Mouse (Mus musculus): ENCODE data around the gene Bsnd. TPM values are rescaled to one million over a fixed set of nuclear protein-coding genes. Genes with fewer than 3 reads are reported as not detected.

The Bsnd gene
- polyA plus RNA-seq, 1 experiment: 3.7 TPM

- no peak for DNase-seq (ENCODE audit: low read depth)
Measured at GRCm38 (mm10) chr4:106483215-106483727, 8.8 kb downstream of the Bsnd start.

DNA sequence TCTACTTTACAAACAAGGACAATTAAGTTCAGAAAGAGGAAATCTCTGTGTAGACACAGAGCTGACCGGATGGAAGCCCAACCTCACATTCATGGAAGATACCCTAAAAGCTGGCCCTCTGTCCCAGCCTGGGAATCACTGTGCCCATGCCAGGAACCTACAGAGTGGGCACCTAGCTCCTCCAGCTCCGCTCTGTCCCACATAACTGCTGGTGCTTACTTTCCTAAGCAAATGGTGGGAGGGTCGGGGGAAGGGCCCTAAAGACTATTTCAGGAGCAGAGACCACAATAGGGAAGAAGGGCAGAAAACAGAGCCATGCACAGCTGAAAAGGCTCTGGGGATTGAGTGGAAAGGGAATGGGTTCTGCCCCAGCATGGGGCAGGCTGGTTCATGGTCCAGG lies 11.5 kb downstream of the Bsnd start:
- DNase-seq (ENCODE audit: low read depth): no peak

DNA sequence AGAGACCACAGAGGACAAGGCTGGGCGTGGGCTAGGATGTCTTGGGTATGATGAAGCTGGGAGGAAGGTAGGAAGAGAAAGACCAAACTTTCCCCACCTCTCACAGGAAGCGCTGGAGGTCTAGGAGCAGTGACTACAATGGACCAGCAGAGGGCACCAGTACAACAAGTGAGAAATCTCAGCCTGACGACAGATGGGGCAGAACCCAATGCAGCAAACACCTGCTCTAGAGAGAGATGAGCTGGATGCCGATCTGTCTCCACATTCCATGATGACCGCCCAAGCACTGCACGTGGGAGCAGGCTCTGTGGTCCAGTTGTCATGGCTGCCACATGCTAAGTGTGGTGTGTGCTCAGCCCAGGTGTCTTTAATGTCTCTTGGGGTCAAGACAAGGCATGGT lies 17.8 kb downstream of the Bsnd start:
- DNase-seq (ENCODE audit: low read depth): no peak

DNA sequence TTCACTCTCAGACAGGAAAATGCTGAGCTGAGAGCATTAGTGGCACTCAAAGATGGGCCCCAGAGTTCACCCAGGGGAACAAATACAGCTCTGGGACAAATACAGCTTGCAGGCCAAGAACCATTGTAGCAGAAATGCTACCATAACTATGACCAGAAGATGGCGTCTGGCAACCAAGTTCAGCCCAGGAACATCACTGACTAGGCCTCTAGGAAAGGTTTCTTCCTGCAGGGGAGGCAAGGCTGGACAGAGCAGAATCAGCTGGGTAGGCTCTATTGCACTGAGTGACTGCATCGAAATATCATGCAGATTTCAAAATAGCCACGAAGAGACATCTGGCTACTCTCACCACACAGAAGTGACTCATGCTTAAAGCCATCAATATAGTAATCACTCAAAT lies 19.7 kb downstream of the Bsnd start:
- peak; percentile 9 for DNase-seq (ENCODE audit: low read depth)

GRCm38 (mm10) chr4:106470921-106471320 lies 21.2 kb downstream of the Bsnd start:
- no peak for DNase-seq (ENCODE audit: low read depth)

GRCm38 (mm10) chr4:106467420-106468110 lies 24.5 kb downstream of the Bsnd start:
- no peak for DNase-seq (ENCODE audit: low read depth)

GRCm38 (mm10) chr4:106463174-106463801 lies 28.8 kb downstream of the Bsnd start:
- no peak for DNase-seq (ENCODE audit: low read depth)

GRCm38 (mm10) chr4:106462524-106462923 lies 29.6 kb downstream of the Bsnd start:
- no peak for DNase-seq (ENCODE audit: low read depth)

DNA sequence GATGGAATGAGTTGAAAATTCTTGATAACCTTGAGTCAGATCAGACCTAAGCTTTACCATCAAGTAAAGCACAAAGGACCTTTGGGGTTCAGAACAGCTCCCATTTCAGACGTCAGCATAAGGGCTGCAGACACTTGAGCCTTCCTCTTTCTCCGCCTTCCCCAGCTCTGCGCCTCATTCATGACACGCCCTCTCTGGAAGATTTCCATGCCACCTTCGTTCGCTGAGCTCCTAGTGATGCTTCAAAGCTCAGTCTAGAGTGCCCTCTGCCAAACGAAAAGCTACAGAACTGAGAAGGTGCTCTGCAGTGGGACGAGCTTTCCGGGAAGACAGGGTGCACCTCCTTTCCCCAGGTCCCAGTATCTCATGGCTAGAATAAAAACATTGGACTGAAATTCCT lies 30.1 kb downstream of the Bsnd start:
- DNase-seq (ENCODE audit: low read depth): no peak

DNA sequence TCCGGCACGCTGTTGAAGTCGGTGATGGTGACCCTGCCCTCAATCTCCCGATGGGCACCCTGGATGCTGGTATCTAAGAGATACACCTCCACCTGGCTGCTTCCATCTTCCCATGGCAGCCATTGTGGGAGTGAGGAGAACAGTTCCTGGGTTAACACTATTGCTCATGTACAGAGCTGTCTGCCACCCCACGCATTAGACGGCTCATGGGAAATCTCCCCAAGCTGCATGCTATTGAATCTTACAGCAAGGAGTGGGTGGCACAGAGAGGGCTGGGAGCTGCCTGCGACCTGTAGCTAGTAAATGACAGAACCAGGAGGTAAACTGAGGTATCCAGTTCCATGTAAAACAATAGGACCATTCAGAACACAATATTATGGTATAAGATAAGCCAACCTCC lies 37.5 kb downstream of the Bsnd start:
- DNase-seq (ENCODE audit: low read depth): no peak

- no peak for DNase-seq (ENCODE audit: low read depth)
Measured at GRCm38 (mm10) chr4:106453516-106453915, 38.6 kb downstream of the Bsnd start.

GRCm38 (mm10) chr4:106453108-106453507 lies 39.0 kb downstream of the Bsnd start:
- no peak for DNase-seq (ENCODE audit: low read depth)

GRCm38 (mm10) chr4:106452401-106452800 lies 39.7 kb downstream of the Bsnd start:
- no peak for DNase-seq (ENCODE audit: low read depth)

DNA sequence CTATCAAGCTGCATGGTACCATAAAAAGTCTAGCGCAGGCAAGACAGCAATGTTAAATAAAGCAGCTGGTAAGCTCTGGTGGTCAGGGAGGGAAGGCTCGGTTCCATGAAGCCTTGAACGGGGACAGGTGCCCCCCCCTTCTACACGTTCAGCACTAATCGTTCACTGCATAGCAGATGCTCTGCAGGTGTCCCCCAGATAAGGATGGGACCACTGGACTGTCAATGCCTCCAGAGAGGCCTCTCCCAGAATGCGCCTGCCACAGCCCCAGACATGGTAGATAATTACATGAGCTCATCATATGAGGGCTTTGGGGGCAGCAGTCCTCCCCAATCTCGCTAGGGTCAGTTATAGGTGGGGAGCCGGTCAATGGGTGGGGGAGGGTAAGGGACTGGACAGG lies 42.8 kb downstream of the Bsnd start:
- no peak for DNase-seq (ENCODE audit: low read depth)

GRCm38 (mm10) chr4:106443182-106443581 lies 48.9 kb downstream of the Bsnd start:
- DNase-seq (ENCODE audit: low read depth): no peak

DNA sequence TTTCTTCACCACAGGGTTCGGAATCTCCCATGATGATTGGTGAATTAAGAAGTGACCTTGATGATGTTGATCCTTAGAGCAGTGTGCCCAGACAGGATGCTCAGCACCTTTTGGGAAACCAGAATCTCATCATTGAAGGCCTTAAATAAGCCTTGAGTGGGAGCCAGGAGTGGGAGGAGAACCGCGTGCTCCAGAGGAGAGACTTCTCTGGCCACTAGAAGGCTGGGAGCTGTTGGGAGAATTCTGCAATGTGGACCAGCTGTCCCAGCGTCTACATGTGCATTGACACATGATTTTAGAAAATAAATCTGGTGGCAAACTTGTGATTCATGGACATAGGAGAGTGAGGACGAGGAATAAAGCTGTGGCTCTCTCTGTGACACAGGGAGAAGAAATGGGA lies 53.3 kb downstream of the Bsnd start:
- no peak for DNase-seq (ENCODE audit: low read depth)

DNA sequence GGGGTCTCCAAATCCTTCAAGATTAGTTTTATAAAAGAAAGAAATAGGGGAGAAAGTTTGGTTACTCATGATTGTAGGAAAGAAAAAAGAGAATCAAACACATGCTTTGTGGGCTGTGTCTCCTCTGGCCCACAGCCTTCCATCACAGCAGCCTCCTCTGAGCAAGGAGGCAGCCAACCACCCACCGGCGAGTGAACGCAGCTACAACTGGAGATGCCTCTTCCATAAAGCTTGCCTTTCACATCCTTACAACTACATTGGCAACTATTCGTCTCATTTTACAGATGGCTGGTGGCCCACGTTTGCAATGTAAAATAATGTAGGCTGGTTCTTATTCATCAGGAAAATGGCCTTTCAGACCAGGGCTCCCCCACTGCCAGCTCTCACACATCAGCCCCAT lies 54.9 kb downstream of the Bsnd start:
- DNase-seq (ENCODE audit: low read depth): no peak

DNA sequence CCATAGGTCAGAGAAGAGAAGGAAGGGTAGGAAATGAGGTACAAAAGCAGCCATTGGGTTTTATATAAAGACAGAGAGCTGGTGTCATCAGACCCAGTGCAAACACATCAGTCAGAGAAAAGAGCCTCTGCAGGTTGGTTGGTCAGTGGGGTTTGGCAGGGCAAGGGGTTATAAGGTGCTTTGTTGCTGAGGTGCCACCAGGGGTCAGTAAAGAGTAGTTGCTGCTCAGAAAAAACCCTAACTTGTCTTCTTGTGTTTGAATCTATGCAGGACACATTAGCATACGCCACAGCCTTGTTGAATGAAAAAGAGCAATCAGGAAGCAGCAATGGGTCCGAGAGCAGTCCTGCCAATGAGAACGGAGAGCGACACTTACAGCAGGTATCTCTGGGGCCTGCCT lies 55.6 kb downstream of the Bsnd start:
- DNase-seq (ENCODE audit: low read depth): no peak

DNA sequence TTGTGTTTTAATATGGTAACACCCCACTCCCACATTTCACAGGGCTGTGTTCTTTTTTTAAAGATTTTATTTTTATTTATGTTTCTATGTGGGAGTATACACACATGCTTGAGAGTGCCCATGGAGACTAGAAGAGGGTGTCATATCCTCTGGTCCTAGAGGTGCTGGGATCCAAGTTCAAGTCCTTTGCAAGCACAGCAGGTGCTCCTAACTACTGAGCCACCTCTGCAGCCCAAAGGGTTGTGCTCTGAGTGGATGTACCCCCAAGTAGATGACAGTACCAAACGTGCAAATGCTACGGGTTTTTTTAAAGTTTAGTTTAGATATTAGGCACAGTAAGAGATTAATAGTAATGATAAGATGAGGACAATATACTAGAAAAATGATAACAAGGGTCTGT lies 56.7 kb downstream of the Bsnd start:
- DNase-seq (ENCODE audit: low read depth): no peak

Data from gonadal fat pad, adult 2 months (tissue).